Mouse (Mus musculus) left cerebral cortex, postnatal 4 days (tissue): ENCODE measurements around the gene Cacnb4. TPM values are rescaled to one million over a fixed set of nuclear protein-coding genes. Genes with fewer than 3 reads are reported as not detected.

Experiments
- DNase-seq: peaks from one replicate; pipeline ENCODE4 v3.0.0-alpha.2; 2022
- intact Hi-C: fragments of 180-260 bp; cut with DNase I; formaldehyde crosslinking; loops from one replicate; pipeline ENCODE4 v1.15.1; 2025
- total RNA-seq, 2 experiments: library from RNA; stranded (reverse); gene quantifications; 2 replicates each; pipeline ENCODE4 v1.2.3; 2021

Cacnb4 gene
- total RNA-seq, 2 experiments from 2014 or later, result 39.9 to 43.7 TPM

GRCm38 (mm10) chr2:52651547-52651946, 25.1 kb downstream of the Cacnb4 start:
- intact Hi-C loops, result no loop called here

DNA sequence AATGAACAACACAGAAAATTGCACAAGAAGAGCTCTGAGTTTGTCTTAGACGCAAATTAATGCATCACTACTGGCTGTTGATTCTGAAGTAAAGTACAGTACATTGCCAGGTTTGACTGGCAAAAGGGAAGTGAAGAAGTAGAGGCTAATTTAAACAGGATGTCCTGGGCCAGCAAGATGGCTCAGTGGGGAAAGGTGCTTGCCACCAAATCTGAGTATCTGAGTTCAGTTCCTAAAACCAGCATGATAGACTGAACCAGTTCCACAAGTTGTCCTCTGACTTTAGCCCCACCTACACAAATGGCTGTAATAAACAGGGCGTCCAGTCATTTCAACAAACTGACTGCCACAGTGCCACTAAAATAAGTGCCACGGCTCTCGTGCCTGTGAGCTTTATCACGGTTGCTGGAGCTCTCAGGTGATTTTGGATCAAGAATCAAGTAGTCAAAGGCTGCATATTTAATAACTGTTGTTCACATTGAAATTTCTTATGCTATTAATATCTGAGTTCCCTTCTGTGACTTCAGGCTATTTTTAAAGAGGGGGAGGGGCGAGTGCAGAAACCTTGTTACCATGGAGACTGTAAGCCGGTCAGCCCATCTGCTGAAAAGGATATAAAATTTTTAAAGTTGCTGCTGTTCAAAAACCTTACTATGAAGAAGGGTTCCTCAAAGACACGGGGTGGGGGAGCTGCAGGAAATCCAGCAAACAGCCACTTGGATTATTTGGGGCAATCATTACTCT, 29.2 kb downstream of the Cacnb4 start:
- intact Hi-C loops, result no loop called here
- DNase-seq, result no peak

More at GRCm38 (mm10) chr2:52651547-52651946, 25.1 kb downstream of the Cacnb4 start:
- DNase-seq, result no peak

DNA sequence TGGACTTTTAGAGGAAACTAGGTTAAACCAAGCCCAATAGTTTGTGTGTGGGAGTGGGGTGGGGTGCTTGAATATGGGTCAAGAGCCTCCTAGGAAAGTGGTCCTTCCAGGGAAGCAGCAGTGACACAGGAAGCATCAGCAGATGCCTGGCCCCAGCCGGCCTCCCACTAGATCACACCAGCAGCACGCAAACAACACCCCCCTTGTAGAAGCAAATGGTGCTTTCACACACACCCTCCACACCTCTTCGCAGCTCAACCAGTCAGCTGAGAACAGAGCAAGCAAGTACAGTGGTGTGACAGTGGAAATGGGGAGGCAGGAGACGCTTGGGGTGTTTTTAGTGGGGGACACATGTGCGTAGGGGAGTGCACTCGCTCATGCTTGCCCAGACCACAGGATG, 33.0 kb downstream of the Cacnb4 start:
- intact Hi-C loops, result no loop called here
- DNase-seq, result no peak

- intact Hi-C loops, result loop anchor here (10.0 kb wide), 2 partner anchors 65 to 105 kb away; partner anchors contain the start of gene Stam2
These were observed 37.1 kb downstream of the Cacnb4 start for GRCm38 (mm10) chr2:52639530-52639875.

GRCm38 (mm10) chr2:52638857-52639529, 37.6 kb downstream of the Cacnb4 start:
- intact Hi-C loops, result loop anchor here (10.0 kb wide), 2 partner anchors 66 to 106 kb away; partner anchors contain the start of gene Stam2
- no peak for DNase-seq

More at GRCm38 (mm10) chr2:52639530-52639875, 37.1 kb downstream of the Cacnb4 start:
- no peak for DNase-seq

GRCm38 (mm10) chr2:52638226-52638625, 38.4 kb downstream of the Cacnb4 start:
- intact Hi-C loops, result loop anchor here (10.0 kb wide), 2 partner anchors 67 to 107 kb away; partner anchors contain the start of gene Stam2
- no peak for DNase-seq

- intact Hi-C loops, result loop anchor here (10.0 kb wide), 2 partner anchors 69 to 109 kb away; partner anchors contain the start of gene Stam2
- no peak for DNase-seq
These were observed 40.6 kb downstream of the Cacnb4 start for GRCm38 (mm10) chr2:52636051-52636450.

DNA sequence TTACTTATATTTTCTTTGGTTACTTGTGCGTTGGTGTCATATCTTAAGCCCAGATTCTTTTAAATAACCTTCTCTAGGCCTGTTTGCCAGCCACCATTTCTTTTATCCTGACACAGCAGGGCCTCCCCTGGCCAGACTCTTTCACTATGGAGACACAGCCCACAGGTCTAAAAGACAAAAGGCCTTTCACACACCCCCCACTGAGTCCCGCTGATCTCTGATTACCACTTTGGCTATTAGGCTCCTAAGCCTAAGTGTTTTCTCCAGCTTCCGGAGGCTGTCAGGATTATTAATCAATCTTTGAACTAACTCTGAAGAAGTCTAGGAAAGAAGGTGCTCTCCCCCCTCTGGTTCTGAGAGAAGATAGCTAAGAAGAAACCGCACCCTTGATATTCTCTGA, 41.3 kb downstream of the Cacnb4 start:
- intact Hi-C loops, result loop anchor here (10.0 kb wide), 2 partner anchors 69 to 109 kb away; partner anchors contain the start of gene Stam2
- DNase-seq, result no peak

DNA sequence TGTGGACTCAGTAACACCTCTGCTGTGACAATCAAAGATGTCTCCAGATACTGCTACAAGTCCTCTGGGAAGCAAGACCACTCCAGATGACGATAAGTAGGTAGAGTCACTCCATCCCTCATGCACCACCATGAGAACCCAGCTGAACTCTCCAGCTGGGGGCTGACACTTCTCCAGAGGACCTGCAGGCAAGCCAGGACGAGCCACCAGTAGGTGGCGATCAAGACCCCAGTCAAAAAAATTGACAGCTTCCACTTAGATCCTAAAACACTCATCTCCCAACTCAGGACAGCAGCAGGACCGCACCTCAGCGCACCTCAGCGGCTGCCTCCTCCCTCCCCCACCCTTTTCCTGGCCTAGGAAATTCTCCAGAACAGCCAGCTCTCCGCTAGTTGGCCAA, 43.8 kb downstream of the Cacnb4 start:
- intact Hi-C loops, result loop anchor here (10.0 kb wide), 2 partner anchors 72 to 112 kb away; partner anchors contain the start of gene Stam2

DNA sequence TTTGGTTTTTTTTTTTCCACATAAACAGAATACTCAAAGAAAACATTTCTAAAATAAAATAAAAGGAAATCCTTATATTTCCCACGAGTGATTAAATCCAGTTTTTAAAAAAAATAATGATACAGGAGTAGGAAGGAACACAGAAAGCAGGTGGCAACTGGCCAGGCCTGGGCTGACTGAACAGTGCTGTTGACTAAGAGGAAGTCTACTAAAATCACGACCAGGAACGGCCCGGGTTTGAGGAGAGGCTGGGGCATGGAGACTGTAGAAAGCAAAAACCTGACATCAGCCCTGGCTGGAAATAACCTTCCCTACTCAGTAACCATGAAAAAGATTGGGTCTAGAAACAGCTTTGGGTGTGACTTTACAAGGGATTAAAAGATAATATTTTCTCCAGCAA, 48.4 kb downstream of the Cacnb4 start:
- intact Hi-C loops, result no loop called here
- DNase-seq, result no peak

More for the DNA sequence above, 43.8 kb downstream of the Cacnb4 start:
- peak; percentile 80 for DNase-seq

GRCm38 (mm10) chr2:52626266-52626665, 50.4 kb downstream of the Cacnb4 start:
- no peak for DNase-seq
- intact Hi-C loops, result no loop called here

- no peak for DNase-seq
- intact Hi-C loops, result no loop called here
These were observed 50.9 kb downstream of the Cacnb4 start for GRCm38 (mm10) chr2:52625731-52626130.

DNA sequence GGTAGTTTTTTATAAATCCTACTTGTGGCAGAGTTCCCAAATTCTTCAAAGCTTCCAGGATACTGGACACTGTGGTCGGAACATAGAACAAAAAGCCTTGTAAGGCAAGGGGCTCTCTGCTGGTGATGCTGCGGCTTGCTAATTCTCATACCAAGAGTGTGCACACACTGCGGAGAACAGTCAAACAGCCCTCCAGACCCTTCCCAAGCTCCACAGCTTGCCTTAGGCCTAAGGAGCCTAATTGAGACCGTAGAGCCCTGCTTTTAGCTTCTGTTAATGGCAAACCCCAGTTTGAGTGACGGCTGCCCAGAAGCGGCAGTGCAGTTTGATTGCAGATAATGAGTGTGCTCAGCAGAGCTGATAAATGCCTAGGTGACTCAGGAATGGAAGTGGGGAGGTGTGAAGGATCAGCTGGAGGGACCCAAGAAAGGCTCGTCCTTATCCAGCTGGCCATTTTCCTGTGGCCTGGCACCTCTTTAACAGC, 52.7 kb downstream of the Cacnb4 start:
- intact Hi-C loops, result no loop called here
- DNase-seq, result no peak

DNA sequence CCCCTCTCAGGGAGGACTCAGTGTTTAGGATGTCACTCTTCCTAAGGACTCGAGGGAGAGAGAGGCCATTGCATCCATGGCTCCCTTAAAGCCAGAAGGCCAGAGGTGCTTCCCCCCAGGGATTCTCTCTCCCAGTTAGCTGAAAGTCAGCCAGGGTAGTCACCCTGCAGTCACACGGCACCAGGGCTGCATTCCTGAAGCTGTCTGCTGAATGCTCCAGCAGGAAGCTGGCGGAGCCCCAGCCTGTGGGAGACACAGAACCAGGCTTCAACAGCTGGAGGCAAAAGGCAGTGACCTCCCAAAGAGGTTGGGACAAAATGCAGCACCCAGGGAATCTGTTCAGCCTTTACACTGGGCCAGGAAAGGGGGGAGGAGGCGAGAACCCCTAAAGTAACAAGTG, 53.2 kb downstream of the Cacnb4 start:
- DNase-seq, result peak; percentile 17

GRCm38 (mm10) chr2:52622616-52623015, 54.0 kb downstream of the Cacnb4 start:
- intact Hi-C loops, result no loop called here
- DNase-seq, result no peak

More for the DNA sequence above, 53.2 kb downstream of the Cacnb4 start:
- intact Hi-C loops, result no loop called here

DNA sequence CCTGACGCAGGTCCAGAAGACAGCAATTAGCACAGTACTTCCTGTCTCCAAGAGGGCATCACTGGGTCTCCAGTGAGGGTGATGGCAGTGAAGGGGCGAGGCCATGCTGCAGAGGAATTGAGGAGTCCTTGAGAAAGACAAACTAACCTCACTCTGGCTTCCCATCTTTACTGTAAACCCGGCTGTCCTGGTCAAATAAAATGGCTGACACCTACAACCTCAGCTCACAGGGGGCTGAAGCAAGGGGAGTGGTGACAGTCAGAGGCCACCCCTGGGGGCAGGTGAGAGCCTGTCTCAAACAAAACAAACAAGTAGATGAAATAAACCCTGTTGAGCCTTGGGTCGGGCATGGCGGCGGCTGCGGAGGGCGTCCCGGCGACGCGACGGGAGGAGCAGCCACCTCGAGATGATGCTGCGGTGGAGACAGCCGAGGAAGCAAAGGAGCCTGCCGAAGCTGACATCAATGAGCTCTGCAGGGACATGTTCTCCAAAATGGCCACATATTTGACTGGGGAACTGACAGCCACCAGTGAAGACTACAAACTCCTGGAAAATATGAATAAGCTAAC, 57.1 kb downstream of the Cacnb4 start:
- DNase-seq, result no peak
- intact Hi-C loops, result no loop called here

DNA sequence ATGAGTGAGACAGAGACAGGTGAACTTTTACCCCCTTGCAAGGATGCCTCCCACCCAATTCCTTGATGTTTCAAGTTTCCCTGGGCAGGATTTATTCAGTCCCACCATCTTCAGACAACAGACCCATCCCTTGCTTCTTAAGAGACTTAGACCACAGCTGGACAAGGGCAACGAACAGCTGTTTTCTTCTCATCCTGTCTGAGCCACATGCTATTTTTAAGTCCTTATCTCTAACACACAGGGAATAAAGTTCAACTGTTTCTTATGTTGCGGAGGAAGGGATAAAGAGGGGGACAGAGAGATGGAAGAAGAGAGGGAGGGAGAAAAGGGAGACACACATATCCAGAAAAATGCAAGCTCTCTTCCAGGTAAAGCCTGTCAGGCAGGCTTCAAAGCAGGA, 57.8 kb downstream of the Cacnb4 start:
- intact Hi-C loops, result no loop called here
- DNase-seq, result no peak

- intact Hi-C loops, result no loop called here
- peak; percentile 84 for DNase-seq
These were observed 61.2 kb downstream of the Cacnb4 start for GRCm38 (mm10) chr2:52615429-52615828.

- intact Hi-C loops, result no loop called here
- no peak for DNase-seq
These were observed 62.7 kb downstream of the Cacnb4 start for GRCm38 (mm10) chr2:52613888-52614287.

- intact Hi-C loops, result no loop called here
- DNase-seq, result no peak
These were observed 67.1 kb downstream of the Cacnb4 start for GRCm38 (mm10) chr2:52609486-52609885.

GRCm38 (mm10) chr2:52607857-52608485, 68.7 kb downstream of the Cacnb4 start:
- intact Hi-C loops, result no loop called here
- DNase-seq, result no peak
